Mouse (Mus musculus): ENCODE measurements around the gene Hoxc10. TPM values are rescaled to one million over a fixed set of nuclear protein-coding genes. Genes with fewer than 3 reads are reported as not detected.
A peak's percentile ranks its signal among the peaks of the same experiment; 100 is the strongest.

The Hoxc10 gene
- polyA plus RNA-seq, 1 experiment from 2014 or later, result not detected

GRCm38 (mm10) chr15:102980912-102981311, 14.3 kb downstream of the Hoxc10 start:
- Histone ChIP-seq H3K27ac (ENCODE audit: low read depth, low read length) (no peak overlapping the region), H3K4me2 (ENCODE audit: low read length) (peak overlapping the region; percentile 6; the same call in 1 of the 2 replicates), H3K9ac (ENCODE audit: low read depth, low read length) (no peak overlapping the region), H3K9me3 (ENCODE audit: control insufficient read depth, low read length) (no peaks in the 10 kb centered on the region), H3K4me3 (ENCODE audit: low read length) (peak overlapping the region; percentile 24), H3K36me3 (ENCODE audit: control insufficient read depth, insufficient read depth, low read length) (no peaks in the 10 kb centered on the region), H3K4me1 (ENCODE audit: control insufficient read depth, insufficient read depth, low read depth, low read length) (peaks cover 3% of the 10 kb centered on the region), H3K27me3 (replicated peaks; ENCODE audit: control insufficient read depth, insufficient read depth, low read length) (peaks cover 69% of the 10 kb centered on the region)
- no peak for ATAC-seq
- WGBS, result under 1% methylated on average over 14 of the region's 14 CpGs

GRCm38 (mm10) chr15:102981379-102982288, 15.0 kb downstream of the Hoxc10 start:
- H3K9ac ChIP-seq (ENCODE audit: low read depth, low read length), result no peak overlapping the region
- H3K4me1 ChIP-seq (ENCODE audit: control insufficient read depth, insufficient read depth, low read depth, low read length), result peaks cover 3% of the 10 kb centered on the region
- H3K9me3 ChIP-seq (ENCODE audit: control insufficient read depth, low read length), result no peaks in the 10 kb centered on the region
- H3K4me2 ChIP-seq (ENCODE audit: low read length), result peak overlapping the region; percentile 6
- H3K36me3 ChIP-seq (ENCODE audit: control insufficient read depth, insufficient read depth, low read length), result no peaks in the 10 kb centered on the region
- no peak for ATAC-seq
- H3K27me3 ChIP-seq (replicated peaks; ENCODE audit: control insufficient read depth, insufficient read depth, low read length), result peaks cover 71% of the 10 kb centered on the region
- no peak overlapping the region for H3K27ac ChIP-seq (ENCODE audit: low read depth, low read length)
- H3K4me3 ChIP-seq (ENCODE audit: low read length), result peak overlapping the region; percentile 24
- under 1% methylated on average over 80 of the region's 88 CpGs for WGBS

- WGBS, result 1% methylated on average over 12 of the region's 12 CpGs
- Histone ChIP-seq H3K4me3 (ENCODE audit: low read length) (no peak overlapping the region), H3K4me2 (ENCODE audit: low read length) (no peak overlapping the region), H3K27me3 (replicated peaks; ENCODE audit: control insufficient read depth, insufficient read depth, low read length) (peaks cover 74% of the 10 kb centered on the region), H3K4me1 (ENCODE audit: control insufficient read depth, insufficient read depth, low read depth, low read length) (peaks cover 3% of the 10 kb centered on the region), H3K27ac (ENCODE audit: low read depth, low read length) (no peak overlapping the region), H3K36me3 (ENCODE audit: control insufficient read depth, insufficient read depth, low read length) (no peaks in the 10 kb centered on the region), H3K9me3 (ENCODE audit: control insufficient read depth, low read length) (no peaks in the 10 kb centered on the region), H3K9ac (ENCODE audit: low read depth, low read length) (no peak overlapping the region)
- ATAC-seq, result no peak
Observed at GRCm38 (mm10) chr15:102983716-102984115, 17.1 kb downstream of the Hoxc10 start.

GRCm38 (mm10) chr15:102984521-102984920, 17.9 kb downstream of the Hoxc10 start:
- whole genome bisulfite sequencing, result 3% methylated on average over 10 of the region's 10 CpGs

GRCm38 (mm10) chr15:102984925-102985324, 18.3 kb downstream of the Hoxc10 start:
- Histone ChIP-seq H3K9ac (ENCODE audit: low read depth, low read length) (no peak overlapping the region), H3K4me1 (ENCODE audit: control insufficient read depth, insufficient read depth, low read depth, low read length) (peaks cover 3% of the 10 kb centered on the region), H3K9me3 (ENCODE audit: control insufficient read depth, low read length) (no peaks in the 10 kb centered on the region), H3K27ac (ENCODE audit: low read depth, low read length) (no peak overlapping the region), H3K36me3 (ENCODE audit: control insufficient read depth, insufficient read depth, low read length) (no peaks in the 10 kb centered on the region), H3K27me3 (replicated peaks; ENCODE audit: control insufficient read depth, insufficient read depth, low read length) (peaks cover 74% of the 10 kb centered on the region), H3K4me2 (ENCODE audit: low read length) (no peak overlapping the region), H3K4me3 (ENCODE audit: low read length) (no peak overlapping the region)
- 7% methylated on average over 3 of the region's 3 CpGs for WGBS
- ATAC-seq, result no peak

More at GRCm38 (mm10) chr15:102984521-102984920, 17.9 kb downstream of the Hoxc10 start:
- ATAC-seq, result no peak
- Histone ChIP-seq H3K4me3 (ENCODE audit: low read length) (no peak overlapping the region), H3K27ac (ENCODE audit: low read depth, low read length) (no peak overlapping the region), H3K9me3 (ENCODE audit: control insufficient read depth, low read length) (no peaks in the 10 kb centered on the region), H3K36me3 (ENCODE audit: control insufficient read depth, insufficient read depth, low read length) (no peaks in the 10 kb centered on the region), H3K27me3 (replicated peaks; ENCODE audit: control insufficient read depth, insufficient read depth, low read length) (peaks cover 74% of the 10 kb centered on the region), H3K9ac (ENCODE audit: low read depth, low read length) (no peak overlapping the region), H3K4me2 (ENCODE audit: low read length) (no peak overlapping the region), H3K4me1 (ENCODE audit: control insufficient read depth, insufficient read depth, low read depth, low read length) (peaks cover 3% of the 10 kb centered on the region)

GRCm38 (mm10) chr15:102987124-102987833, 20.7 kb downstream of the Hoxc10 start:
- H3K4me1 ChIP-seq (ENCODE audit: control insufficient read depth, insufficient read depth, low read depth, low read length), result no peaks in the 10 kb centered on the region
- H3K4me2 ChIP-seq (ENCODE audit: low read length), result no peak overlapping the region
- H3K9ac ChIP-seq (ENCODE audit: low read depth, low read length), result no peak overlapping the region
- ATAC-seq, result peak; percentile 40; the same call in 1 of the 2 replicates
- no peak overlapping the region for H3K4me3 ChIP-seq (ENCODE audit: low read length)
- WGBS, result 3% methylated on average over 21 of the region's 21 CpGs
- no peaks in the 10 kb centered on the region for H3K36me3 ChIP-seq (ENCODE audit: control insufficient read depth, insufficient read depth, low read length)
- no peak overlapping the region for H3K27ac ChIP-seq (ENCODE audit: low read depth, low read length)
- peaks cover 89% of the 10 kb centered on the region for H3K27me3 ChIP-seq (replicated peaks; ENCODE audit: control insufficient read depth, insufficient read depth, low read length)
- H3K9me3 ChIP-seq (ENCODE audit: control insufficient read depth, low read length), result no peaks in the 10 kb centered on the region

GRCm38 (mm10) chr15:102988078-102988477, 21.5 kb downstream of the Hoxc10 start:
- Histone ChIP-seq H3K36me3 (ENCODE audit: control insufficient read depth, insufficient read depth, low read length) (no peaks in the 10 kb centered on the region), H3K27me3 (replicated peaks; ENCODE audit: control insufficient read depth, insufficient read depth, low read length) (peaks cover 89% of the 10 kb centered on the region), H3K4me3 (ENCODE audit: low read length) (no peak overlapping the region), H3K9ac (ENCODE audit: low read depth, low read length) (no peak overlapping the region), H3K27ac (ENCODE audit: low read depth, low read length) (no peak overlapping the region), H3K4me1 (ENCODE audit: control insufficient read depth, insufficient read depth, low read depth, low read length) (no peaks in the 10 kb centered on the region), H3K9me3 (ENCODE audit: control insufficient read depth, low read length) (no peaks in the 10 kb centered on the region), H3K4me2 (ENCODE audit: low read length) (no peak overlapping the region)
- no peak for ATAC-seq
- 19% methylated on average over 5 of the region's 5 CpGs for WGBS

- Histone ChIP-seq H3K4me1 (ENCODE audit: control insufficient read depth, insufficient read depth, low read depth, low read length) (no peaks in the 10 kb centered on the region), H3K27me3 (replicated peaks; ENCODE audit: control insufficient read depth, insufficient read depth, low read length) (peaks cover 82% of the 10 kb centered on the region), H3K27ac (ENCODE audit: low read depth, low read length) (no peak within 1 kb of the TSS), H3K4me2 (ENCODE audit: low read length) (peak within 1 kb of the TSS; percentile 34), H3K36me3 (ENCODE audit: control insufficient read depth, insufficient read depth, low read length) (no peaks in the 10 kb centered on the region), H3K4me3 (ENCODE audit: low read length) (peak within 1 kb of the TSS; percentile 8; the same call in 1 of the 2 replicates), H3K9ac (ENCODE audit: low read depth, low read length) (no peak within 1 kb of the TSS), H3K9me3 (ENCODE audit: control insufficient read depth, low read length) (no peaks in the 10 kb centered on the region)
- under 1% methylated on average over 60 of the region's 69 CpGs for WGBS
- no peak for ATAC-seq
Observed at GRCm38 (mm10) chr15:102990461-102991397, 24.1 kb downstream of the Hoxc10 start, which contains the start of gene Hoxc8. Gene Hoxc8, plus strand, starts transcription at chr15:102990607.
